Mouse (Mus musculus) kidney, embryonic 16.5 days (tissue): ENCODE results near the gene Vamp5. TPM values are rescaled to one million over a fixed set of nuclear protein-coding genes. Genes with fewer than 3 reads are reported as not detected.

Source experiments
- ATAC-seq: fragments of 200-750 bp; cut with Nextera tagmentation; 2 replicates; pipeline ENCODE4 v1.8.0; 2017; ENCODE audit warnings: moderate TSS enrichment; ENCODE audit not compliant: low FRiP score, low TSS enrichment
- H3K27ac ChIP-seq: fragments of 300-500 bp; sonication (generic); 2 replicates; pipeline ENCODE4 v1.5.1; 2014; ENCODE audit warnings: low read length
- H3K27me3 ChIP-seq: fragments of 300-500 bp; sonication (generic); 2 replicates; pipeline ENCODE4 v1.6.1; 2014; ENCODE audit warnings: low read length, control low read depth, mixed read lengths; ENCODE audit not compliant: insufficient read depth
- H3K36me3 ChIP-seq: fragments of 300-500 bp; sonication (generic); 2 replicates; pipeline ENCODE4 v1.6.1; 2014; ENCODE audit warnings: low read length, control low read depth, mixed read lengths; ENCODE audit not compliant: insufficient read depth
- H3K4me1 ChIP-seq: fragments of 300-500 bp; sonication (generic); 2 replicates; pipeline ENCODE4 v1.6.1; 2014; ENCODE audit warnings: low read length, control low read depth, mixed read lengths; ENCODE audit not compliant: insufficient read depth
- H3K4me2 ChIP-seq: fragments of 300-500 bp; sonication (generic); replicated peaks from 2 replicates; pipeline ENCODE4 v1.6.1; 2014; ENCODE audit warnings: low read depth, low read length
- H3K4me3 ChIP-seq: fragments of 300-500 bp; sonication (generic); 2 replicates; pipeline ENCODE4 v1.5.1; 2014; ENCODE audit warnings: mild to moderate bottlenecking, low read length
- H3K9ac ChIP-seq: fragments of 300-500 bp; sonication (generic); replicated peaks from 2 replicates; pipeline ENCODE4 v1.6.1; 2014; ENCODE audit warnings: low read length
- H3K9me3 ChIP-seq: fragments of 300-500 bp; sonication (generic); 2 replicates; pipeline ENCODE4 v1.6.1; 2016; ENCODE audit warnings: low read length, control low read depth
- WGBS: fragments of 180-500 bp; shearing (Covaris S2); extraction: QIAGEN DNeasy Blood & Tissue Kit; methylation state at CpG from one replicate; pipeline ENCODE4 v1.1.7; 2014; 5-methylcytosine and 5-hydroxymethylcytosine counted together
- polyA plus RNA-seq: library from polyadenylated mRNA; unstranded; fragments of >200 nt; fragmentation: Nextera tagmentation; extraction: Ambion mirVana; gene quantifications from 2 replicates; pipeline ENCODE4 v1.2.1, GENCODE M21; 2015

Vamp5 gene
- polyA plus RNA-seq, 1 experiment from 2014 or later = 42.5 TPM

DNA sequence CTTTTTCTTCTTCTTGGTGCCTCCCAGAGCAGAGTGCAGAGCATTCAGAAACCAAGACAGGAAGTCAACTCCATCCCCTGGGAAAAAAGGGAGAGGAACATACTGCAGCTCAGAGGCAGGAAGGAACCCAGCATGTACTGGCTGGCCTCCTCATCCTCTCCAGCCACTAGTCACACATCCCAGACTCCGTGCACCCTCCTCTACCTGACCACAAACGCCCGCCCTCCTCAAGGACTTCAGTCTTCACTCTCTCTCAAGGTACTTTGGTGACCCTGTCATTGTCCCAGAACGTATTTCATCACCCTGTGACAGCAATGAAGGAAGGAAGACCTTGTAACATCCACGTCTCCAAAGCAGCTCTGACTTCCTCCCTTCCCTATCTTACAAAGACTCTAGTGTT, 47.2 kb downstream of the Vamp5 start:
- Histone ChIP-seq H3K9ac (no peak overlapping the region), H3K36me3 (peaks cover 62% of the 10 kb centered on the region), H3K27ac (no peak overlapping the region), H3K9me3 (no peaks in the 10 kb centered on the region), H3K4me2 (no peak overlapping the region), H3K4me1 (no peaks in the 10 kb centered on the region), H3K27me3 (no peaks in the 10 kb centered on the region), H3K4me3 (no peak overlapping the region)
- no peak for ATAC-seq
- WGBS = 68% methylated on average over 5 of the region's 5 CpGs

DNA sequence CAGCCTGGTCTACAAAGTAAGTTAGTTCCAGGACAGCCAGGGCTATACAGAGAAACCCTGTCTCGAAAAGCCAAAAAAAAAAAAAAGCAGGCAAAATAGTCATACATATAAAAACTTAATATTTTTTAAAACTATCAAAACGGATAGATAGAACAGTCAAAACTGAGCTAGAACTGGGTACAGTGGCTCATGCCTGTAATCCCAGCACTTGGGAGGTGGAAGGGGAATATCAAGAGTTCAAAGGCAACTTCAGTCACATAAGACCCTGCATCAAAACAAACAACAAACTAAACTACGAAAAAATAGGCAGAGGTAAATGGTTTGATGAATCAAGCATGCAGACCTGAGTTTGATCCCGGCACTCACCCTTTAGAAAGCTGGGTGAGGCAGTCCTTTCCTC, 50.1 kb downstream of the Vamp5 start:
- H3K27ac ChIP-seq = no peak overlapping the region
- H3K9ac ChIP-seq = no peak overlapping the region
- H3K36me3 ChIP-seq = peaks cover 61% of the 10 kb centered on the region
- no peak overlapping the region for H3K4me3 ChIP-seq
- no peaks in the 10 kb centered on the region for H3K4me1 ChIP-seq
- no peak overlapping the region for H3K4me2 ChIP-seq
- H3K9me3 ChIP-seq = no peaks in the 10 kb centered on the region
- ATAC-seq = no peak
- no peaks in the 10 kb centered on the region for H3K27me3 ChIP-seq
- WGBS = 93% methylated on average over 4 of the region's 4 CpGs

DNA sequence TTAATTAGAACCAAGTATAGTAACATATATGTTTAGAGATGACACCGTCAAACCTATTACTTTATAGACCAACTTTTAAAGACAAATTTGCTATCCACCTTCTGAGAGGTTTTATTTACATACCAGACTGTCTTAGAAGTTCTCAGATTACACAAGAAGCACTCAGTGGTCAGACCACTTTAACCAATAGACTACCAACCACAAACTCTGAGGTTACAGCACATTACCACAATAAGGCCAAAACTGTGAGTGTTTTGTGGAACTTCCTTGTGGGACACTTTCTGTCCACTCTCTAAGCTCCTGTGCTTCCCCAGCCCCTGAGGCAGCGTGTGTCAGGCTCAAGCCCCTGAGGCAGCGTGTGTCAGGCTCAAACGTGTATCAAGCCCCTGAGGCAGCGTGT, 51.2 kb downstream of the Vamp5 start:
- H3K36me3 ChIP-seq = peaks cover 68% of the 10 kb centered on the region
- WGBS = 92% methylated on average over 5 of the region's 5 CpGs
- H3K27me3 ChIP-seq = no peaks in the 10 kb centered on the region
- no peak overlapping the region for H3K4me3 ChIP-seq
- ATAC-seq = no peak
- no peak overlapping the region for H3K9ac ChIP-seq
- no peaks in the 10 kb centered on the region for H3K4me1 ChIP-seq
- H3K27ac ChIP-seq = no peak overlapping the region
- H3K9me3 ChIP-seq = no peaks in the 10 kb centered on the region
- H3K4me2 ChIP-seq = no peak overlapping the region

DNA sequence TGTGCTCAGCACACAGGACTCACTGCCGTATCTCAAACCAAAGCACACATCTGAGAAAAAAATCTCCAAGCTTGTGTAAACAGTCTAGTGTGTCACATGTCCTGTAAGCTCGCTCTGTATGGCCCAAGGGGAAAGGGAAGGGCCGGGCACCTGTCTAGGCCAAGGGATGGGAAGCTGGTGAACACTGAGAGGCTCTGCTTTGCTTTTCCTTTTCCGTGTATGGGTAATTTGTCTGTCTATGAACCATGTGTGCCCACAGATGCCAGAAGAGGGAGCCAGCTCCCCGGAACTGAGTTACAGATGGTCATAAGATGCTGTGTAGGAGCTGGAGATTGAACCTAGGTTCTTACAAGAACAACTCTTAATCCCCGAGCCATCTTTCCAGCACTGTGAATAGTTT, 54.0 kb downstream of the Vamp5 start:
- no peaks in the 10 kb centered on the region for H3K27me3 ChIP-seq
- H3K4me3 ChIP-seq = no peak overlapping the region
- ATAC-seq = no peak
- peaks cover 65% of the 10 kb centered on the region for H3K36me3 ChIP-seq
- H3K4me1 ChIP-seq = no peaks in the 10 kb centered on the region
- no peak overlapping the region for H3K27ac ChIP-seq
- no peaks in the 10 kb centered on the region for H3K9me3 ChIP-seq
- H3K9ac ChIP-seq = no peak overlapping the region
- H3K4me2 ChIP-seq = no peak overlapping the region
- 71% methylated on average over 6 of the region's 6 CpGs for WGBS

DNA sequence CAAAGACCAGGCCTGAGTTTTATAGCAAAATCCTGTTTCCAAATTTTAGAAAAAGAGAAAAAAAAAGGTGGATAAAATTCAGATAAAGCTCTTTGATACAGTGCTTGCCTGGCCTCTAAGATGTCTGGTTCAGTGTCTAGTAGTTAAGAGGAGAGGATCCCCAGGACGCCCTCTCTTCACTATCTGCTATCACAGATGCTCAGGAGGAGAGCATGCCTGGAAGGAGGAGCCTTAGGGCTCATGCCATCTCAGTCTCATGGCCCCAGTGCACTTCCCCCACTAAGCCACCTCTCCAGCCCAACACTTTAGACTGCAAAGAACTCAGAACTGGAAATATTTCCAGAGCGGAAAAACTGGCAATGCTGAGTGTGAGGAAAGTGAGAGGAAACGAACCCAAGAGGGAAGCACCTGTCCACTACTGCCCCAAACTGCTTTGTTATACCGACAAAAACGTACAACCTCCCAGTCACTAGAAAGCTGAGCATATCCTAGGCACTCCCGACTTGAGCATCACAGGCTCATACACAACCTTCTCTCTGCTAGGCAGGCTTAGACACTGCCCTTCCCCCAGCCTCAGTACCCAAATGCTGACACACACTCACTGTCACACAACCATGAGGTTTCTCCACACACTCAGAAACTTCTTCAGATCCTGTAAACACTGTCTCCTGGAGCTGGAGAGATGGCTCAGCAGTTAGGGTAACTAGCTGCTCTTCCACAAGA, 56.3 kb downstream of the Vamp5 start:
- H3K9ac ChIP-seq = no peak overlapping the region
- H3K9me3 ChIP-seq = no peaks in the 10 kb centered on the region
- no peak overlapping the region for H3K27ac ChIP-seq
- no peaks in the 10 kb centered on the region for H3K4me1 ChIP-seq
- H3K27me3 ChIP-seq = no peaks in the 10 kb centered on the region
- H3K36me3 ChIP-seq = peaks cover 75% of the 10 kb centered on the region
- WGBS = 84% methylated on average over 6 of the region's 6 CpGs
- ATAC-seq = no peak
- H3K4me3 ChIP-seq = no peak overlapping the region
- H3K4me2 ChIP-seq = no peak overlapping the region

DNA sequence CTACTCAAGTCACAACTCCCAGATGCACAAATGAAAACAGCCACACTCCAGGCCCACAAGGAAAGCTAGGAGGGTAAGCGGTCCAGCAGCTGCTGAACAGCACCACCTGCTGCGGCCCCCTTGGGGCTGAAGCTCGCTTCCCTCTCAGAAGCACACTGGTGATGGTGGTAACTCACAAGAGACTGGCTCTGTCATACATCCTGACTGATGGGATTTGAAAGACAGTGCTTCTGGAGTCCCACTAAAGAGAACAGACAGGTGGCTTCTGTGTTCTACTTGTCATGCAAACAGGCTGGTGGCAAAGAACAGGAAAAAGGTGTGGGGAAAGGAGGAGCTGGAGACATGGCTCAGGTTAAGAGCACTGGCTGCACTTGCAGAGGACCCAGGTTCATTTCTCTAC, 57.3 kb downstream of the Vamp5 start:
- Histone ChIP-seq H3K4me3 (no peak overlapping the region), H3K4me2 (no peak overlapping the region), H3K36me3 (peaks cover 72% of the 10 kb centered on the region), H3K27me3 (no peaks in the 10 kb centered on the region), H3K9me3 (no peaks in the 10 kb centered on the region), H3K27ac (no peak overlapping the region), H3K4me1 (no peaks in the 10 kb centered on the region), H3K9ac (no peak overlapping the region)
- 97% methylated on average over 3 of the region's 3 CpGs for WGBS
- ATAC-seq = no peak

DNA sequence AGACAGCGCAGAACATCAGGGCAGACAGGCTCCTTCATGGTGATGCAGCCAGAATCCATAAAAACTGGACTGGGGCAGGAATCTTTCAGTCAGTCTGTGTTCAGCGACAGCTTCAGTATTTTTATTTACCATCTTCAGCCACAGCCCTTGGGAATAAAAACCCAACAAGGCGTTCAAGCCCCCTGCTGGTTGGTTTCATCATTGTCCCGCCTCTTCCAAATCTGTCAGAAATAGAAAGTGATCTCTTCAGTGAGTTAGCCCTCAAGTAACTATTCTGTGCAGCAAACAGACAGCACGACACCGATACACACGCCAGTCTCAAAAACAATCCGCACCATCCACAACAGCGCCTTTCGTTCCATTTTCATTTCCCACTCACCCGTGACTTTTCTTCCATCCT, 61.2 kb downstream of the Vamp5 start:
- Histone ChIP-seq H3K27ac (no peak overlapping the region), H3K9me3 (no peaks in the 10 kb centered on the region), H3K4me1 (peaks cover 3% of the 10 kb centered on the region; the same call in 1 of the 2 replicates), H3K36me3 (peaks cover 48% of the 10 kb centered on the region), H3K9ac (no peak overlapping the region), H3K4me2 (no peak overlapping the region), H3K27me3 (no peaks in the 10 kb centered on the region), H3K4me3 (no peak overlapping the region)
- no peak for ATAC-seq
- 78% methylated on average over 11 of the region's 11 CpGs for WGBS

Other genes with a start within 250 kb of the Vamp5 start
- 24.2 and 25.3 TPM in 2 replicates for gene Atoh8, start 144.9 kb downstream of the Vamp5 start, polyA plus RNA-seq
- gene Sftpb, start 75.9 kb downstream of the Vamp5 start, polyA plus RNA-seq = 5.4 TPM in 1 of 2 replicates, not detected in the other
- gene Usp39, start 35.3 kb downstream of the Vamp5 start, polyA plus RNA-seq = 43.5 and 47.5 TPM in 2 replicates
- 28.3 and 31.0 TPM in 2 replicates for gene 0610030E20Rik, start 33.2 kb downstream of the Vamp5 start, polyA plus RNA-seq
- gene Tmem150a, start 25.0 kb downstream of the Vamp5 start, polyA plus RNA-seq = 40.8 and 43.9 TPM in 2 replicates
- gene Rnf181, start 13.5 kb downstream of the Vamp5 start, polyA plus RNA-seq = 153 and 164 TPM in 2 replicates
- 154 and 180 TPM in 2 replicates for gene Vamp8, start 10.2 kb upstream of the Vamp5 start, polyA plus RNA-seq
- 31.4 and 35.6 TPM in 2 replicates for gene Ggcx, start 33.8 kb upstream of the Vamp5 start, polyA plus RNA-seq
- 456 and 460 TPM in 2 replicates for gene Mat2a, start 59.1 kb upstream of the Vamp5 start, polyA plus RNA-seq
- 0.17 TPM in 1 of 2 replicates, not detected in the other for gene Sh2d6, start 141.2 kb upstream of the Vamp5 start, polyA plus RNA-seq
- 83.1 and 94.3 TPM in 2 replicates for gene Capg, start 163.9 kb upstream of the Vamp5 start, polyA plus RNA-seq
- 18.9 and 19.5 TPM in 2 replicates for gene Elmod3, start 217.9 kb upstream of the Vamp5 start, polyA plus RNA-seq
- 33.8 and 36.0 TPM in 2 replicates for gene Retsat, start 218.0 kb upstream of the Vamp5 start, polyA plus RNA-seq
- gene Tgoln1, start 236.5 kb upstream of the Vamp5 start, polyA plus RNA-seq = 43.3 and 46.3 TPM in 2 replicates